Mouse (Mus musculus) thymus, adult 2 months (tissue): ENCODE measurements at regions not wholly inside any gene's neighbourhood (a gene's known extent, or its start where the extent isn't known, plus 50 kb on each side); places are given as distances from the start of the nearest gene placed in this dataset.

ENCODE experiments used
- CTCF ChIP-seq: fragments of 200-500 bp; IDR thresholded peaks from 2 replicates; pipeline ENCODE4 v1.5.1; 2012; ENCODE audit warnings: mild to moderate bottlenecking, control low read depth, low read length, moderate library complexity, borderline replicate concordance; ENCODE audit not compliant: control insufficient read depth, poor library complexity, insufficient read depth; ENCODE audit errors: extremely low read depth
- POLR2A ChIP-seq: fragments of 200-500 bp; IDR thresholded peaks from 2 replicates; pipeline ENCODE4 v1.6.1; 2012; ENCODE audit warnings: mild to moderate bottlenecking, low read length, control low read depth, moderate library complexity; ENCODE audit not compliant: control insufficient read depth, poor library complexity, insufficient read depth; ENCODE audit errors: extremely low read depth

DNA sequence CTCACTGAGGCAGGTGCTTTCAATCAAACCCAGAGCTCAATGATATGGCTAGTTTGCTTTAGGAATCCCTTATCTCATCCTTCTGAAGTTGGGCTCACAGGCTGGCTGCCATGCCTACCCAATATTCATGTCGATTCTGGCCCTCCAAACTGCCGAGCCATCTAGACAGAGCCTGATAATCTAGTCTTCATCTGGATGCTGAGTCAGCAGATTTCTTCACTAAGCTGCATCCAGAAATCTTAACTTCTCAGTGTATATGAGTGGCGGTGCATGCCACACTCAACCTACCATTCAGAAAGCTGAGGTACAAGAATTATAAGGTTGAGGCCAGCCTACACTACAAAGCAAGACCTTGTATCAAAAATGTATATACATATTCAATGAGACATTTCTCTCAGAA, 136.9 kb downstream of the Cyp26b1 start:
- TF ChIP-seq CTCF (no peak), POLR2A (no peak)
